Mouse (Mus musculus) heart, postnatal 10 days (tissue): ENCODE data around the gene Car9. TPM values are rescaled to one million over a fixed set of nuclear protein-coding genes. Genes with fewer than 3 reads are reported as not detected.

Experiments used
- DNase-seq, 2 experiments: peaks; one replicate each; pipeline ENCODE4 v3.0.0; 2021
- intact Hi-C: fragments of 180-260 bp; cut with DNase I; formaldehyde crosslinking; loops from one replicate; pipeline ENCODE4 v1.15.1; 2025
- total RNA-seq, 2 experiments: library from RNA; stranded (reverse); gene quantifications; 2 replicates each; pipeline ENCODE4 v1.2.3; 2021

Car9 gene
- total RNA-seq, 2 experiments from 2014 or later, result 0.30 to 0.79 TPM

DNA sequence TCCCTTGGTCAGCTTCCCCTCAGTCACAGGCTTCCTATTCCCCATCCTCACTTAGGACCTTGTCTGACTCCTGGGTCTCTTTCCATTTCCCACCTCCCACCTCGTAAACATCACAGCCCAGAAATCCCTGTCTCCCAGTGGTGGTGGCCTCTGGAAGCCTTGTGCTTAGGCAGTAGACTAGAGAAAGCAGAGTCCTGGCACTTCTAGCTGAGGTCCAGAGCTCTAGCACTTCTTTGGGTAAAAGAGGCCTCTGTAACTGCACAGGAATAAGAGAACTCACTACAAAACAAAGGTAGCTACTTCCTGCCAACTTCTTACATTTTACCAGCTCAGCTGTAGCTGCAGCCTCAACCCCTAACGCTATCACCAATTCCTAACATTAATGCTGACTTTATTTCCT is 54.2 kb downstream of the Car9 start:
- DNase-seq, result peak in 1 of 2 experiments; percentile 23
- intact Hi-C loops, result loop anchor here (2.0 to 10.0 kb wide), 2 partner anchors 28 to 526 kb away; partner anchors contain the start of gene Stoml2

GRCm38 (mm10) chr4:43561436-43561996 is 54.8 kb downstream of the Car9 start:
- intact Hi-C loops, result loop anchor here (2.0 to 10.0 kb wide), 2 partner anchors 29 to 527 kb away; partner anchors contain the start of gene Stoml2
- no peak for DNase-seq

DNA sequence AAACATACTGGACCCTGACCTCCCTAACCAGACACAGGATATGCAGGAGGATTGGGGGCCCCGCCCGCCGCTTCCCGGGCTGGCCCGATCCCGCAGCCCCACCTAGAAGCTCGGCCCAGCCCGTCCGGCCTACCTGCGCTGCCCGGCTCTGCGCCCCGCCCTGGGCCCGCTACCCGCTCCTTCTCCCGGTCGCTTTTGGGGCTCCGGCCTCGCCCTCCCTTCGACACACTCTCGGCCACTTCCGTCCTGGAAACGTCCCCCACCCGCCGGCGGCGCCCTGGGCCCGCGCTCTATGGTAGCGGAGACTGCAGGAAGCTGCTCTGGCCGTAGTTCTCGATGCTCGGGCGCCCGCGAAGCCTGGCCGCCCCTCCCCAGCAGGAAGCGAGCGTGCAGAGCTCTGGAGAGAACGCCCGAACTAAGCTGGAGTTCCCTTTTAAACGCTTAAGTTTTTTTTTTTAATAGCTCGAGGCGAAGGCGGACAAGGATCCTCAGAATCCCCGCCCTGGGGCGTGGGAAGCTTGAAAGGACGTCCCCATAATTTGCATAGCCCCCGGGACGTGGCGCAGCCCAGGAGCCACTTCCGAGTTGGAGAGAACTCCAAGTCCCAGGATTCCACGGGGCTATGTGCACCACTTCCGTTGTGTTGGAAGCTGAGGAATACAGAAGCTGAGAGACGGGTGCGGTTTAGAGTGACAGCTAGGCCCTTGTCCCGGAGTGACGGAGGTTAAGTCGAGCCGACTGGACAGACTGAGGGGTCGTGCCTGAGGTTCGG is 55.4 kb downstream of the Car9 start, which contains the start of the genes Creb3 and Tln1:
Gene Creb3, plus strand, starts transcription at position 336 of the 772 bp plus-strand sequence.
Gene Tln1, minus strand, starts transcription at position 695 of the 772 bp plus-strand sequence.
- intact Hi-C loops, result loop anchor here (2.0 to 10.0 kb wide), 4 partner anchors 17 to 527 kb away; partner anchors contain the start of genes Gba2, Rgp1 and Stoml2

DNA sequence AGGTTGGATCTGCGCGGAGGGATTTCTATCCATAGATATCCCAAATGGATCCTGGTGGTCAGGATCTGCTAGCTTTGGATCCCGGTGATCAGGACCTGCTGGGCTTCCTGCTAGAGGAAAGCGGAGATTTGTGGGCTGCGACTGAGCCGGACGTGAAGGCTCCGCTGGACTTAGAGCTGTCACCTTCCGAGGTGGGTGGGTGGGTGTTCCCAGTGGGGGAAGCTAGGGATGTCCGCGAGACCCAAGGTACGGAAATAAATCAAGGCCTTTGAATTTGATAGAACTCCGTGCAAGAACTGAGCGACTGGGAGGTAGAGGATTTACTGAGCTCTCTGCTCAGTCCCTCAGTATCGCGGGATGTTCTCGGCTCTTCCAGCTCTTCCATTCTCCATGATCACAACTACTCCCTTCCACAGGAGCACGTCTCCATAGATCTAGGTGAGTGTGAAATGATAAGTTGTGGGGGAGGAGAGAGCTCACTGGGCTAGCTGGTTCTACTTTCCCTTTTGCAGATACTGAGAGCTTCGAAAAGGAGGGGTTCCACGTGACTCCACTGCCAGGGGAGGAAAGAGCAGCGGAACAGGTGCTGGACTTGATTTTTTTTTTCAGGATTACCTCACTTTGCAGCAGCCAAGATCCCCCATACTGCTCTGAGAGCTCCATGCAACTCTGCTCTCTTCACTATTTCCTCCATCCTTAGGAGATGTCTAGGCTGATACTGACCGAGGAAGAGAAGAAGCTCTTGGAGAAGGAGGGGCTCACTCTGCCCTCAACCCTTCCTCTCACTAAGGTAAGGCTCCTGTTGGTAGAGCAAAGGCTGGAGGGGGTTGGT is 56.2 kb downstream of the Car9 start:
- DNase-seq, result no peak
- intact Hi-C loops, result loop anchor here (2.0 to 10.0 kb wide), 3 partner anchors 16 to 528 kb away; partner anchors contain the start of genes Gba2, Rgp1 and Stoml2

More for the DNA sequence above, 55.4 kb downstream of the Car9 start, which contains the start of the genes Creb3 and Tln1:
- DNase-seq, result peak; percentile 97

Other genes starting within 250 kb of the Car9 start
- under 1 TPM in 1 of 2 experiments, not detected in 1; 0.17 TPM for gene Atp8b5, start 239.8 kb upstream of the Car9 start, total RNA-seq
- 10 to 100 TPM; 42.9 to 61.4 TPM for gene Rusc2, start 125.0 kb upstream of the Car9 start, total RNA-seq
- under 1 TPM in 1 of 2 experiments, not detected in 1; 0.62 TPM for gene Fam166b, start 77.8 kb upstream of the Car9 start, total RNA-seq
- 10 to 100 TPM; 42.3 to 42.6 TPM for gene Tesk1, start 65.0 kb upstream of the Car9 start, total RNA-seq
- under 1 TPM; 0.45 to 0.60 TPM for gene Cd72, start 52.3 kb upstream of the Car9 start, total RNA-seq
- under 1 TPM in 1 of 2 experiments, not detected in 1; 0.38 TPM for gene Sit1, start 23.2 kb upstream of the Car9 start, total RNA-seq
- 10 to 100 TPM; 26.1 to 27.3 TPM for gene Ccdc107, start 14.1 kb upstream of the Car9 start, total RNA-seq
- gene Arhgef39, start 7.3 kb upstream of the Car9 start, total RNA-seq, result 1 to 10 TPM; 4.0 to 5.2 TPM
- gene Tpm2, start 16.8 kb downstream of the Car9 start, total RNA-seq, result 10 to 100 TPM; 55.5 to 57.3 TPM
- gene Creb3, start 55.4 kb downstream of the Car9 start, total RNA-seq, result 10 to 100 TPM; 57.2 to 61.8 TPM
- gene Tln1, start 55.7 kb downstream of the Car9 start, total RNA-seq, result 100 to 1,000 TPM; 147 to 167 TPM
- gene Rgp1, start 71.7 kb downstream of the Car9 start, total RNA-seq, result 10 to 100 TPM; 42.1 to 45.5 TPM
- 10 to 100 TPM; 15.4 to 15.6 TPM for gene Gba2, start 71.9 kb downstream of the Car9 start, total RNA-seq
- under 1 TPM; 0.36 to 0.37 TPM for gene Msmp, start 77.5 kb downstream of the Car9 start, total RNA-seq
- 10 to 100 TPM; 42.9 to 45.1 TPM for gene Npr2, start 125.0 kb downstream of the Car9 start, total RNA-seq
- under 1 TPM; 0.19 to 0.52 TPM for gene Spag8, start 146.6 kb downstream of the Car9 start, total RNA-seq
- gene Hint2, start 149.5 kb downstream of the Car9 start, total RNA-seq, result 100 to 1,000 TPM; 110 to 112 TPM
- gene Tmem8b, start 162.0 kb downstream of the Car9 start, total RNA-seq, result 10 to 100 TPM; 15.0 to 15.2 TPM
- gene Fam221b, start 162.2 kb downstream of the Car9 start, total RNA-seq, result under 1 TPM; 0.25 to 0.26 TPM
- gene Olfr70, start 193.8 kb downstream of the Car9 start, total RNA-seq, result not detected
- not detected for gene Olfr71, start 203.3 kb downstream of the Car9 start, total RNA-seq
- 1 to 10 TPM; 4.5 to 6.1 TPM for gene Hrct1, start 220.2 kb downstream of the Car9 start, total RNA-seq
- 1 to 10 TPM; 4.2 to 5.1 TPM for gene Spaar, start 223.1 kb downstream of the Car9 start, total RNA-seq